Mouse (Mus musculus): ENCODE data around the gene Atp6v0b. TPM values are rescaled to one million over a fixed set of nuclear protein-coding genes. Genes with fewer than 3 reads are reported as not detected.

Gene Atp6v0b
- total RNA-seq, 2 experiments from 2014 or later, result 116 to 120 TPM

DNA sequence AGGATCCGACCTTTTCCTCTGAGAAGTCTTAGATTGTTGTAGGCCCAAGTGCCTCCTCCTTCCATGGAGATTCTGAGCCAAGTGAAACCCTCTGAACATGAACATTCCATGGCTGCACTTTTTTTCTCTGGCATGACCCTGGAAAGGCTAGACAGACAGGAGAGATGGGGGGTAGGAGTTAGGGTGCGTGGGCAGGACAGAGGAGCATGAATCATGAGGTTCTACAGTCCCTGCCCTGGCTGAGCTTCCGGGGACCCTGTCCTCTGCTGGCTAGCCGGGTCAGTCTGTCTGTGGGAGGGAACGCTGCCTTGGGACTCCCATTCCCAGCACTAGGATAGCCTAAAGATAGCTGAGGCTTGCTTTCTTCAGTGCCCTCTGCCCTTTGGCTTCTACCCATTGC lies 42.7 kb downstream of the Atp6v0b start:
- intact Hi-C loops (cut with DNase I), result no loop called here
- no peak for DNase-seq

DNA sequence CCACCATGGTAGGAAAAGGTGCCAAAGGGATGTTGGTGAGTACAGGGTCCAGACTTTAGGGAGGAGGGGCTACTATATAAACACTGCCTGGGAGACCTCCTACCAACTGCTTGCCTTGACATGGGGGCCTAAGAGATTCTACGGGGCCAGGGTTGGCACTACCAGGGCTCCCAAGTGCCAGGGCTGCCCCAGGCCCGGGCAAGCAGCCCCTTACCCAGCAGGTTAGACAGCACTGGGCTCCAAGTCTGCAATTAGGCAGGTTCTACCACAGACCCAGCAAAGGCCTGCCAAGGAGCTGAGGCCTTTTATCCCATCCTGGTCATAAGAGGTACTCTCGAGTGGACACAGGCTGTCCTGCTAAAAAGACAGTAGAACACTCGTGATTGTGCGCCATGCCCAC lies 44.0 kb downstream of the Atp6v0b start:
- intact Hi-C loops (cut with DNase I), result no loop called here
- DNase-seq, result no peak

DNA sequence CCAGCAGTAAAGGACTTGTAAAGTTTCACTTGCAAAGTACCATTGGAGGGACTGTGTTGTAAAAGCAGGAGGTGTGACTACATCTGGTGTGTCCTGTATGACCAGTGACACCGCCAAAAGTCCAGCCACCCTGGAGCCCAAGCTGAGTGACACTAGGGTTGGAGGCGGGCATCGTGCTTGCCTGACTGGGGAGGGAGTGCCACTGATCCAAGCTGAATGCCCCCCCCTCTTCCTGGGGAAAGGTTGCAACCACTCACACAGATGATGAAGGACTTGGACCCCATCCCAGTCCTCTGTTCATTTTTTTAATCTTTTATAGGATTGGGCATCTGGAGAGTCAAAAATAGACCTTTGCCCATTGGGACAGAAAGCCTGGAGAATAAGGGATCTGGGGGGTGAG lies 45.6 kb downstream of the Atp6v0b start:
- no peak for DNase-seq
- intact Hi-C loops (cut with DNase I), result no loop called here

DNA sequence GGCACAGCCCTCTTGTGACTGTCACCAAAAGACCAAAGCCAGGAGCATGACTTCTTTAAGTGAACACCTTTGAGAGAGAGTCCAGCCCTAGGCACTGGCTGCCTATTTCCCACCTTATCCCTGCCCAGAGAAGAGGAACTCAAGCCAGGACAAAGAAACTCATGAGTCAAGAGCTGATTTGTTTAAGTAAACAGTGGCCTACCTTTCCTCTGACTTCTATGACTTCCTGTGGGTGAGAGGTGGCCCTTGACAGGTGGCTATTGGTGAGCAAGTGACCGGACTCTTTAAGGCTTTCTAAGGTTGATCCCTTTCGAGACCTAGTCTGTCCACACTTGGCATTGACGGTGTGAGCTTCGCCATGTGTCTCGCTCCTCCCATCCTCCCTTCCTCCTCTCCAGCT lies 46.3 kb downstream of the Atp6v0b start:
- DNase-seq, result no peak
- intact Hi-C loops (cut with DNase I), result no loop called here

DNA sequence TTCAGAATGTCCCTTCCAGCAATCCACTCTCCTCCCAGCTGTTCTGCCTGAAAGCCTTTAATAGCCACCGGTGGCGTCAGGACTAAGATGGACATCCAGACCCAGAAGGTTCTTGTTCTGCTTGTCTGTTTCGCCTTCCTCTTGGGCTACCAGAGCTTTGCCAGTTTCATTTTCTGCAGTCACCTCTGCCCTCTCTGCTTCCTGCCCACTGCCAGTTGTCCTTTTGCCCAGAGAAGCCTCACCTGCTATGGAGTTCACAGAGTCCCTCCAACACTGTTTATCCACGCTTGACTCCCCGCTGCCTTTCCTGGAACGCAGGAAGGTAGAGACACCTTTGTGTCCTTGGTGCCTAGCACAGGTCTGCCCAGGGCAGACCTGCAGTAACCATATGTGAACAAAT lies 47.8 kb downstream of the Atp6v0b start:
- intact Hi-C loops (cut with DNase I), result loop anchor here (5.0 to 10.0 kb wide), 2 partner anchors 78 to 455 kb away; partner anchors contain the start of gene Ptprf
- no peak for DNase-seq

DNA sequence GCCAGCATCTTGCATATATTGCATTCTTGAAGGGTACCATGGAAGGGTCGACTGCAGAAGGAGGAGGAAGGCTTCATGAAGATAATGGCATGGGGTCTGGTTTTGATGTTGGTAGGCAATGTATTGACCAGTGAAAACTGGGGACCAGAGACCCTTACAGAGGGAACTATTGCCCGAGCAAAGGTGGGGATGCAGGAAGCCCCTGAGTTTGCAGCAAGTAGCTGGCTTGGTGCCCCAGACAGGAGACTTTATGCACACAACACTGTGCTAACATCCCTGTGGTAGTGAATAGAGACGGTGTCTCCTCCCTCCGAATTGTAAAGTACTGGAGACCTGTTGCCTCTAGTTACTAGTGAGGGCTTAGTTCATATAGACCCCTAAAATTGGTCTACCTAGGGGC lies 49.9 kb downstream of the Atp6v0b start:
- intact Hi-C loops (cut with DNase I), result loop anchor here (5.0 to 10.0 kb wide), 2 partner anchors 80 to 458 kb away; partner anchors contain the start of gene Ptprf
- DNase-seq, result no peak

DNA sequence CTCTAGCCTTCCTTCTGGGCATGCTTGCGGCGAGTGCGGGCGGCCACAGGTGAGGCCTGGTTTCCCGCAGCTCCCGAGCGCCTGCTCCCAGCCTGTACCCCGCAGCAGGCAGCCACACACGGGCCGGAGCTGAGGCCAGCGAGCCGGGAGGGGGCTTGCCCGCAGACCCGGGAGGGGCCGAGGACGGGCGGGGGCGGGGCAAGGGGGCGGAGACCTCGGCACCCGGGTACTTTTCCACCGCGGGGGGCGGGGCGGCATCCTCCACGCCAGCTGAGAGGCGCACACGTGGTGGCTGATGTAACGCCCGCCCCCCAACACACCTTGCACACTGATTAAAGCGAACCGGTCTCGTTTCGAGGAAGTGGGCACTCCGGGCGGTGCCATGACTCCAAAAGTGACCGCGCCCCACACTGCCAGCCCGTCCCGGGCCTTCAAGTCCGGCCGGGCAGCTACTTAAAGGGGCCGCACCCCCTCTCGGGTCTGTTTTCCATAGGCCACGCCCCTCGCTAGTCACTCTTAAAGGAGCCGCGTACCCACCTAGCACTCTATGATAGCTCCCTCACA lies 50.8 kb downstream of the Atp6v0b start:
- intact Hi-C loops (cut with DNase I), result loop anchor here (5.0 to 10.0 kb wide), 2 partner anchors 81 to 459 kb away; partner anchors contain the start of gene Ptprf
- peak; percentile 83 to 92 for DNase-seq

DNA sequence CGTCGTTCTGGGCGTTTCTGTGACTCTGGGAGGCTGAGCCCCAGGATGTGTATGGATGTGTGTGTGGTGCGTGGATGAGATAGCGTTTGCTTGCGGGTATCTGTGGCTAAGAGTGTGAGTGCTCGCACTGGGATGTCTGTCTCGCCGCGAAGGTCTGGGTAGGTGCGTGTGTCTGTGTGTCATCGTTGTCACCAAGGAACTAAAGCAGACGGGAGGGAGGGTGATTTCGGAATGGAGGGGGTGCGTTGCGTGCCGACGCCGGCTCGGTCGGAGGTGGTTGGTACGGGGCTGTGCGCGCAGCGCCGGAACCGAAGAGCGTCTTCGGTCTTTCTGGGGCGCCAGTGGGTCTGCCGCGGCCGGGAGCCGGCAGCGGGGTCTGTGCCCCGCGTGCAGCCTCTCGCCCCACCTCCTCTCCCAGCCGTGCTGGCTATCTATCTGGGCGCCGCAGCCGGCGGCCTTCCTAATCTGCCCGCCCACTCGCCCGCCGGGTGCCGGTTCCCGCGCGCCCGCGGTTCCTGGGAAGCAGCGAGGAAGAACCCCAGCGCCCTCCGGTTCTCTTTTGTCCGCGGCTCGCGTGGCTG lies 51.5 kb downstream of the Atp6v0b start:
- DNase-seq, result no peak
- intact Hi-C loops (cut with DNase I), result loop anchor here (5.0 to 10.0 kb wide), 2 partner anchors 82 to 459 kb away; partner anchors contain the start of gene Ptprf

DNA sequence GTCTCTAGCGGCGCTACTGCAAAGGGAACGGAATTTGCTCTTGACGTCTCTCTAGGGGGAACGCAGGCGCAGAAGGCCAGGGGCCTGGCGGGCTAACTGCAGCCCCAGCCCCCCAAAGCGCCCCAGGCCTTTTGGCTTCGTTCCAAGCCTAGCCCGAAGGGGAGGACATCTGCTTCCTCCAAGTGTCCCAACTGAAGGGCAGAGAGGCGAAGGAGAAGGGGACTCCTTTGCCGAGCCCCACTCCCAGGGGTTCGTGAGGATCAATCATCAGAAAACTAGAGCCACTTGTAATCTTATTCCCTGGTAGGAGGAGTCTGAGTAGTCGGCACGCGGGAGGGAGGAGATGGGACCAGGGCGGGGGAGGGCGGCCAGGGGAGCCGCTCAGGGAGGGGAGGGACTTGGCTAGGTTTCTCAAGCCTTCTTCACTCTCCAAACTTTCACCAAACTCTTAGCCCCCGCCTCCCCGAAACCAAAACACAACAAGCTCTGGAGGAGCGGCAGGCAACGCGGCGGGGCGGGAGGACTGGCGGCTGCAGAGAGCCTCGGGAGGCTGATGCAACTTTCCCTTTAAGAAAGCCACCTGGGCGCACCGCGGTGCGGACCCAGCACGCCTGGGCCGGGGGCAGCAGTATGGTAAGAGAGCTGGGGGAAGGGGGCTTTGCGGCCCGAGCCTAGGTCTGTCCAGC lies 52.1 kb downstream of the Atp6v0b start:
- intact Hi-C loops (cut with DNase I), result loop anchor here (5.0 to 10.0 kb wide), 2 partner anchors 82 to 460 kb away; partner anchors contain the start of gene Ptprf
- peak; percentile 64 to 70 for DNase-seq

DNA sequence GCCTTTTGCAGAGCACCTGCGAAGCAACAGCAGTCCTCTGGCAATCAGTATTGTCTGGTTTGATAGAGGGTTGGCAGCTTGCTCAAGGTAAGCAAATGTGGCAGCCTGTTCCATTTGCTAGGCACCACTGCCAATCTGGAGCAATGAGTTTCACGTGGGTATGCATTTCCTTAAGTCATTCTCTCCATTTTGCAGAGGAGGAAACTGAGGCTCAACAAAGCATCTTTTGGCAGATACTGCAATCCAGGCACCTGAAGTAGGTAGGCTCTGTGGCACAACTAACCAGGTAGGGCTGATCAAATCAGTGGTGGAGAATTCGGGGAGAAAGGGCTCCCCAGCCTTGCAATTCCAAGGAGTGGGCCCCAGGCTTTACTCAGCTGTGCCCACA lies 52.7 kb downstream of the Atp6v0b start, which contains the start of gene Slc6a9:
Gene Slc6a9, plus strand, starts transcription at position 50 of the 388 bp plus-strand sequence.
- no peak for DNase-seq
- intact Hi-C loops (cut with DNase I), result loop anchor here (10.0 kb wide), 1 partner anchor 460 kb away; the partner anchor contains the start of gene Ptprf

Other genes starting within 250 kb of the Atp6v0b start
- gene Dmap1, start 205.1 kb downstream of the Atp6v0b start, total RNA-seq (2021), result 10 to 100 TPM; 18.2 to 20.3 TPM
- not detected for gene Gm12845, start 162.9 kb downstream of the Atp6v0b start, total RNA-seq (2021)
- not detected for gene Klf17, start 121.7 kb downstream of the Atp6v0b start, total RNA-seq (2021)
- 1 to 10 TPM; 4.3 to 4.7 TPM for gene Slc6a9, start 52.8 kb downstream of the Atp6v0b start, total RNA-seq (2021)
- gene Ccdc24, start 14.8 kb downstream of the Atp6v0b start, total RNA-seq (2021), result under 1 TPM; 0.08 to 0.33 TPM
- gene B4galt2, start 3.8 kb downstream of the Atp6v0b start, total RNA-seq (2021), result 1 to 10 TPM; 4.7 to 5.2 TPM
- 1 to 10 TPM; 2.9 to 5.0 TPM for gene Dph2, start 4.7 kb upstream of the Atp6v0b start, total RNA-seq (2021)
- gene Ipo13, start 27.7 kb upstream of the Atp6v0b start, total RNA-seq (2021), result 10 to 100 TPM; 74.0 to 80.7 TPM
- gene Artn, start 42.4 kb upstream of the Atp6v0b start, total RNA-seq (2021), result under 1 TPM in 1 of 2 experiments, not detected in 1; 0.30 TPM
- 10 to 100 TPM; 60.3 to 66.4 TPM for gene St3gal3, start 247.6 kb upstream of the Atp6v0b start, total RNA-seq (2021)

All from heart, postnatal 36 days (tissue).